In the genomic region with DNA sequence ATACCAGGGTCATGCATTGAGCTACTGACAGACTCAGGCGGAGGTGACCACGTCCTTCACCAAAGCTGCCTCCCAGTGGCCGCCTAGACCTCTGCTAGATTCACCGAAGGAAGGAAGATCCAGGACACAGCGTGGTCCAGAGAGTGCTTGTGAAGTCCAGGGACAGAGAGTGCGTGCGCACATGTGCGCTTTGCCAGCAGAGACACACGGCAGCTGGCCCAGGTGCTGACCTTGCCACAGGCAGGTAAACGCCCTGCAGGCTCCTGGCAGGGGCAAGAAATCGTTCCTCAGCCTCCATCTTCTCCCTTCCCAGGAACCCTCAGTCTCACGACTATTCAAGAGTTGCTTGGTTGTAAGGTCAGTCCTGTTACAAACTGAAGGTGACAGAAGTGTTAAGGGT, we compare ENCODE assay signal across 26 mouse cellular contexts.
A peak's percentile ranks its signal among the peaks of the same experiment; 100 is the strongest.
DNase-seq lines count a peak whose midpoint lies in the region; ATAC-seq and TF ChIP-seq lines count a peak whose summit lies in the region.
"Had no signal": no experiment of that assay in that cellular context is flagged by ENCODE, and none has a peak within 500 bp of the region (broad histone marks: within the 10 kb centered on the region; RNA-seq: fewer than 3 reads in every experiment).

No protein-coding gene starts in this region.

- no peak for ATAC-seq in hindbrain, embryonic 11.5 days (ENCODE audit: low FRiP score)
- no peak for ATAC-seq in hindbrain, embryonic 16.5 days
- ATAC-seq in midbrain, embryonic 13.5 days, result no peak
- ATAC-seq in midbrain, embryonic 11.5 days (ENCODE audit: low FRiP score), result no peak
- no peak for ATAC-seq in inflammation-experienced regulatory T-cells, adult 6 months
- ATAC-seq: intestine, postnatal 0 days had no signal

- no peak overlapping the region for H3K9ac ChIP-seq in hindbrain, embryonic 11.5 days (ENCODE audit: low read depth, low read length)
- H3K9ac ChIP-seq in hindbrain, embryonic 16.5 days (ENCODE audit: low read depth, low read length), result no peak overlapping the region
- H3K9ac ChIP-seq in midbrain, embryonic 13.5 days (replicated peaks), result no peak overlapping the region
- no peak overlapping the region for H3K9ac ChIP-seq in midbrain, embryonic 11.5 days (ENCODE audit: low read length)
- H3K9ac ChIP-seq: embryonic facial prominence, embryonic 13.5 days; hindbrain, embryonic 15.5 days; liver, embryonic 15.5 days; lung, embryonic 14.5 days; stomach, embryonic 15.5 days had no signal

- 0 out of 2 replicates have a peak, but pooled peaks cover 2% of the 10 kb centered on the region for H3K4me1 ChIP-seq in hindbrain, embryonic 11.5 days (replicated peaks; ENCODE audit: control insufficient read depth, insufficient read depth, low read length)
- peaks cover 4% of the 10 kb centered on the region for H3K4me1 ChIP-seq in hindbrain, embryonic 16.5 days (ENCODE audit: control insufficient read depth, insufficient read depth, low read depth, low read length)
- H3K4me1 ChIP-seq in midbrain, embryonic 13.5 days (replicated peaks), result peaks cover 26% of the 10 kb centered on the region
- H3K4me1 ChIP-seq in midbrain, embryonic 11.5 days (ENCODE audit: control insufficient read depth, insufficient read depth, low read length), result peaks cover 6% of the 10 kb centered on the region; the same call in 1 of the 2 replicates
- peaks cover 94% of the 10 kb centered on the region for H3K4me1 ChIP-seq in E14TG2a.4 (replicated peaks; ENCODE audit: low read depth, low read length)
- H3K4me1 ChIP-seq: embryonic facial prominence, embryonic 13.5 days; stomach, embryonic 15.5 days had no signal

- peak overlapping the region; percentile 19; the same call in 1 of the 2 replicates for H3K27ac ChIP-seq in hindbrain, embryonic 11.5 days (ENCODE audit: low read depth, low read length)
- no peak overlapping the region for H3K27ac ChIP-seq in hindbrain, embryonic 16.5 days (ENCODE audit: low read depth, low read length)
- H3K27ac ChIP-seq in midbrain, embryonic 13.5 days, result 0 out of 2 replicates have a peak overlapping the region, but pooled peaks have one; percentile 35
- H3K27ac ChIP-seq in midbrain, embryonic 11.5 days (ENCODE audit: low read depth, low read length), result no peak overlapping the region
- H3K27ac ChIP-seq: embryonic facial prominence, embryonic 13.5 days; hindbrain, embryonic 15.5 days; liver, embryonic 15.5 days; stomach, embryonic 15.5 days had no signal

- DNase-seq in hindbrain, embryonic 11.5 days (ENCODE audit: low spot score), result no peak
- DNase-seq in midbrain, embryonic 11.5 days (ENCODE audit: low spot score, missing footprints), result no peak
- DNase-seq in R1 (ENCODE audit: low read depth, low spot score), result peak; percentile 70
- no peak for DNase-seq in T-cell, adult 2 months (ENCODE audit: low spot score)
- DNase-seq: adrenal gland, postnatal 25 days; cerebellum, adult 11-12 months; cerebellum, adult 9-11 months; gastrocnemius, postnatal 14 days; kidney, adult 9 months; liver; lung, postnatal 14 days; right cerebral cortex, postnatal 25 days; thymus, adult 18-20 months; thymus, postnatal 25 days had no signal

- H3K36me3 ChIP-seq in hindbrain, embryonic 11.5 days (ENCODE audit: control insufficient read depth, insufficient read depth, low read length), result peaks cover 2% of the 10 kb centered on the region; the same call in 1 of the 2 replicates
- no peaks in the 10 kb centered on the region for H3K36me3 ChIP-seq in hindbrain, embryonic 16.5 days (ENCODE audit: control insufficient read depth, insufficient read depth, low read length)
- H3K36me3 ChIP-seq in midbrain, embryonic 13.5 days, result peaks cover 29% of the 10 kb centered on the region
- H3K36me3 ChIP-seq in midbrain, embryonic 11.5 days (ENCODE audit: control insufficient read depth, insufficient read depth, low read length), result peaks cover 6% of the 10 kb centered on the region; the same call in 1 of the 2 replicates
- H3K36me3 ChIP-seq in E14TG2a.4 (ENCODE audit: insufficient read depth, low read length), result peaks cover 19% of the 10 kb centered on the region
- H3K36me3 ChIP-seq: hindbrain, embryonic 15.5 days had no signal

- no peak overlapping the region for H3K4me3 ChIP-seq in hindbrain, embryonic 11.5 days (ENCODE audit: low read depth, low read length)
- H3K4me3 ChIP-seq in hindbrain, embryonic 16.5 days (ENCODE audit: low read length), result no peak overlapping the region
- no peak overlapping the region for H3K4me3 ChIP-seq in midbrain, embryonic 13.5 days (replicated peaks)
- no peak overlapping the region for H3K4me3 ChIP-seq in midbrain, embryonic 11.5 days (ENCODE audit: low read depth, low read length)
- H3K4me3 ChIP-seq in E14TG2a.4 (replicated peaks; ENCODE audit: low read length), result peak overlapping the region; percentile 11; the same call in 1 of the 2 replicates
- H3K4me3 ChIP-seq: embryonic facial prominence, embryonic 13.5 days; forebrain, embryonic 10.5 days; hindbrain, embryonic 15.5 days; liver, embryonic 15.5 days; myocyte; stomach, embryonic 15.5 days had no signal

- no peak overlapping the region for H3K4me2 ChIP-seq in hindbrain, embryonic 11.5 days (replicated peaks; ENCODE audit: low read depth, low read length)
- H3K4me2 ChIP-seq in hindbrain, embryonic 16.5 days (ENCODE audit: low read length), result no peak overlapping the region
- no peak overlapping the region for H3K4me2 ChIP-seq in midbrain, embryonic 13.5 days (replicated peaks)
- no peak overlapping the region for H3K4me2 ChIP-seq in midbrain, embryonic 11.5 days
- H3K4me2 ChIP-seq: embryonic facial prominence, embryonic 13.5 days; hindbrain, embryonic 15.5 days; liver, embryonic 15.5 days; lung, embryonic 14.5 days; stomach, embryonic 15.5 days had no signal

- no peaks in the 10 kb centered on the region for H3K27me3 ChIP-seq in hindbrain, embryonic 11.5 days (ENCODE audit: control insufficient read depth, insufficient read depth, low read length)
- H3K27me3 ChIP-seq in hindbrain, embryonic 16.5 days (replicated peaks; ENCODE audit: control insufficient read depth, insufficient read depth, low read length), result no peaks in the 10 kb centered on the region
- no peaks in the 10 kb centered on the region for H3K27me3 ChIP-seq in midbrain, embryonic 13.5 days
- H3K27me3 ChIP-seq in midbrain, embryonic 11.5 days (ENCODE audit: control insufficient read depth, insufficient read depth, low read length), result no peaks in the 10 kb centered on the region
- no peaks in the 10 kb centered on the region for H3K27me3 ChIP-seq in E14TG2a.4 (ENCODE audit: insufficient read depth, low read length)
- H3K27me3 ChIP-seq: embryonic facial prominence, embryonic 13.5 days; hindbrain, embryonic 15.5 days; liver, embryonic 15.5 days; stomach, embryonic 15.5 days had no signal

- WGBS in hindbrain, embryonic 11.5 days, result 89% methylated on average over 12 of the region's 12 CpGs
- WGBS in hindbrain, embryonic 16.5 days, result 87% methylated on average over 12 of the region's 12 CpGs
- 90% methylated on average over 12 of the region's 12 CpGs for WGBS in midbrain, embryonic 13.5 days
- WGBS in midbrain, embryonic 11.5 days, result 91% methylated on average over 12 of the region's 12 CpGs

- H3K9me3 ChIP-seq in hindbrain, embryonic 11.5 days (ENCODE audit: control insufficient read depth, low read length), result no peaks in the 10 kb centered on the region
- no peaks in the 10 kb centered on the region for H3K9me3 ChIP-seq in hindbrain, embryonic 16.5 days (ENCODE audit: control insufficient read depth, low read length)
- H3K9me3 ChIP-seq in midbrain, embryonic 13.5 days, result no peaks in the 10 kb centered on the region
- H3K9me3 ChIP-seq in midbrain, embryonic 11.5 days (ENCODE audit: control insufficient read depth, low read length), result no peaks in the 10 kb centered on the region
- no peaks in the 10 kb centered on the region for H3K9me3 ChIP-seq in E14TG2a.4 (ENCODE audit: low read length)
- H3K9me3 ChIP-seq: embryonic facial prominence, embryonic 13.5 days; forebrain, embryonic 10.5 days; hindbrain, embryonic 15.5 days; liver, embryonic 15.5 days; stomach, embryonic 15.5 days had no signal

- TF ChIP-seq CTCF in E14TG2a.4 (conservative IDR thresholded peaks at IDR 0.05; ENCODE audit: low read length), result no peak

Comparison
In these comparisons a context has a peak if more than half of its experiments do, and no peak if none do; other contexts are left out.
1. H3K27ac ChIP-seq: peak in hindbrain, embryonic 11.5 days (single experiment) and midbrain, embryonic 13.5 days (single experiment); none in hindbrain, embryonic 16.5 days (single experiment) and midbrain, embryonic 11.5 days (single experiment).